Mouse (Mus musculus) monocyte, adult 5-6 weeks (primary cell): Measurements from ENCODE around the gene Cdkn2c. TPM values are rescaled to one million over a fixed set of nuclear protein-coding genes. Genes with fewer than 3 reads are reported as not detected.

Experiments used
- total RNA-seq: library from RNA; stranded (forward); fragments of 200-1000, 200-491, 200-594 nt; gene quantifications from 3 replicates; pipeline ENCODE4 v1.2.3, GENCODE M21; 2017

The Cdkn2c gene
- total RNA-seq, 1 experiment from 2014 or later: 16.2 TPM

Other genes with a start within 250 kb of the Cdkn2c start
- gene Rnf11, start 182.5 kb downstream of the Cdkn2c start, total RNA-seq: 46.2 to 50.2 TPM (median 49.4 TPM) in 3 replicates
- not detected in 3 replicates for gene 4930522H14Rik, start 135.9 kb downstream of the Cdkn2c start, total RNA-seq
- gene Faf1, start 9.4 kb upstream of the Cdkn2c start, total RNA-seq: 38.0 to 46.6 TPM (median 46.0 TPM) in 3 replicates